Mouse (Mus musculus) retina, embryonic 14.5 days (tissue): Measurements from ENCODE around the gene Bfsp1.

ENCODE experiments used
- DNase-seq: peaks from one replicate; pipeline ENCODE4 v3.0.0-alpha.2; 2015; ENCODE audit warnings: low spot score

Gene Bfsp1

DNA sequence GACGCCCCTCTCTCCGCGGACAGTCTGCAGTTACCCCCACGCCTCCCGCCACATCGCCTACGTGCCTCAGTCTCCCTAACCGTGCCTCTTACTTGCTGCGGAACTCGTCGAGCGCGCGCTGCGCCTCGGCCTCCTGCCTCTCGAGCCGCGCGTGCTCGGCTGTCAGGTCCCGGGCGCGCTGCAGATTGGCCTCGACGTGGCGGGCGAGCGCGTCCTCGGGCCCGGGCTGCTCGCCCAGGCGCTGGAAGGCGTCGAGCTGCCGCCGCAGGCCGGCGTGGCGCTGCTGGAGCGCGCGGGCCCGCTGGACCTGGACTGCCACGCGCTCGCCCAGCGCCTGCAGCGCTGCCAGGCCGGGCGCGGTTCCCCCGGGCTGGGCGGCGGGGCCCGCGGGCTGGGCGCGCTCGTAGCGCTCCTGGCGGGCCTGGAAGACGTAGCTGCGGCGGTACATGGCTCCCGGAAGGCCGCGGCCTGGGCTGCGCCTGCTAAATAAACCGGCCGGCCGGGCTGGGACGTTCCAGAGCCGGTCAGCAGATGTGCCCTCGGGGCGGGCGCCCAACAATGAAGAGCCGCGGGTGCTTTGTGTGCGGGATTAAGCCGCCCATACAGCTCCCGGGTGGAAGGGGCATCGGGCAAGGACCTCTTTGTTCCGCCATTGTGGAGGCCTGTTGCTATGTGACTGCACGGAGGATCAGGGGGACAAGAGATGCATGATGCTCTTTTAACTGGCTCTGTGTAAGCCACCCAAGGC is at the start of gene Bfsp1:
Bfsp1 (minus strand) TSS at position 690 of the 748 bp plus-strand sequence.
- DNase-seq: peak; percentile 70

DNA sequence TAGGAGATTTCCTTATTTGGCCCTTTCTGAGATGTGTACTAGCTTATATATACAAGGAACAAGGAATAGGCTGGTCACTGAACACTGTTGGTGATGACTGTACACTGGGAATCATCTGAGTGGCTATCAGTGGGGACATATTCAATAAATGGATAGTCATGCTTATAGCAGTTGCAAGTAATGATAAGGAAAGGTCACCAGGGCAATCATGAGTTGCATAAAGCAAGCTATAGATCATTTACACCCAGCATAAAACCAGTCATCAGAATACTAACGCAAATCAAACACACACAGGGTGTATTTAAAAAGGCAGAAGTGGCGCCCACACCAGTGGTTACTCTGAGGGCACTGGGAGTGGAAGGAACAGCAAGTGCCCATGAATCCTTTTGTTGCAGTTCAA is 49.2 kb upstream of the Bfsp1 start:
- no peak for DNase-seq

GRCm38 (mm10) chr2:143909230-143909629 is 46.3 kb upstream of the Bfsp1 start:
- DNase-seq: no peak

DNA sequence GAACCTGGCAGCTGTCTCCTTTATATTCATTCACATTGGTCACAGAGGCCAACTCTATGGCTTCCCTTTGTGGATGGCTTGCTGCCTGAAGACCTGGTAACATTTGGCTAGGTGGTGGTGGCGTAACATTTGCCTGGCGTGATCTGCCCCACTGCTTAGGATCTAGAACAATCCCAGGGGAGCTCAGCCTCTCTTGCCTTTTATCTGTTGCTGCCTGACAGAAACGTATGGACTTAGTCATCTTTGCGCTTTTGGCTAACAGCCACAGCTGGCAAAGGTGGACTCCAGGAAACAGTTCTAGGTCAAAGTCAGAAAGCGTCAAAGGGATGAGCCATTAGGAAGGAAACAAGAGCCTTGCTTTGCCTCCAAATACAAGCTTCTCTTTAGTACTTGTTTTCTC is 41.9 kb upstream of the Bfsp1 start:
- DNase-seq: no peak

GRCm38 (mm10) chr2:143903376-143904045 is 40.5 kb upstream of the Bfsp1 start:
- DNase-seq: no peak

DNA sequence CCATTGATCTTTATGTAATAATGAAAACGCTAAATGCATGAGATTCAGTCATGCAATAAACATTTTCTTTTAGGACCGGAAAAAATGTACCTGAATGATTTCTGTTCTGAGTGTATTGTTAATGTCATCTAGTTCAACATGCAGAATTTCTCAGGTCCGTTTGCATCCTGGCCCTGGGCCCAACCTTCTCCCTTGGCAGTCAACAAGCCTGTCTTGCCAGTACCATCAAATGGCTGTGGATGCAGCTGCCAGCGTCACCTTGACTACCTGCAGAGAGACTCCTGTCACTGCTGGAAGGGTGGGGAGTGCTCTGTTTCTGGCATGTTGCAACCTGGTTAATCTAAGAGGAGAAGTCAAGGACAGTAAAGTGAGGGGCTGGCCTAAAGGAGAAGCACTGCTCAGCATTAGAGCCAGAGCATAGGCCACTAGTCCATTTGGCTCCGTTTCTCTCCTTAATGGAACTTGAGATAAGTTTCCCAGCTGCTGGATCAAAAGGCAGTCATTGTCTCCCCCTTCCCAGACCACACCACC is 37.9 kb upstream of the Bfsp1 start:
- DNase-seq: no peak

DNA sequence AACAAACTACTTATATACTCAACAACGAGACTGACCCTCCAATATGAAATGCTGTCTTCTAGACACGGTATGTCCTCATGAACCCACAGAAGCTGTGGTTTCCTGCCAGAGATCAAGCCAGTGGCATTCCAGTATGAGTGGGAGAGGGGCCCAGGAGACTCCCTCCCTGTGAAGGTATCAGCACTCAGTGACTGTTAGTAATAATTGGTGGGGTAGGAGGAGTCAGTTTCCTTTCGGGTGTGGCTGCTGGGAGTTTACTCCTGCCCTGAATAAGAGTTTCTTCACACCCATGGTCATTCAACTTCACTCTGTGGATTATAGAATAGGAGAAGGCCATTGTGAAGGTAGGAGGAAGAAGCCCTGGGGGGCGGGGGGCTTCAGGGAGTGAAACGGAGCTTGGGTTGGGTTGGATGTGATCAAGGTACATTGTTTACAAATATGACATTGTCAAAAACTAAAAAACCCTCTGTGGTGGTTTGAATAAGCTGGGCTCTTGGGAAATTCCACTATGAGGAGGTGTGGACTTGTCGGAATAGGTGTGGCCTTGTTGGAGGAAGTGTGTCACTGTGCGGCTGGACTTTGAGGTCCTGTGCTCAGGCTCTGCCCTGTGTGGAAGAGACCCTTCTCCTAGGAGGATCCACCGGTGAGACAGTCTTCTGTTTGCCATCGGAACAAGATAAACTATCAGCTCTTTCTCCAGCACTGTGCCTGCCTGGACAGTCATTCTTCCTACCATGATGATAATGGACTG is 36.7 kb upstream of the Bfsp1 start:
- DNase-seq: no peak

DNA sequence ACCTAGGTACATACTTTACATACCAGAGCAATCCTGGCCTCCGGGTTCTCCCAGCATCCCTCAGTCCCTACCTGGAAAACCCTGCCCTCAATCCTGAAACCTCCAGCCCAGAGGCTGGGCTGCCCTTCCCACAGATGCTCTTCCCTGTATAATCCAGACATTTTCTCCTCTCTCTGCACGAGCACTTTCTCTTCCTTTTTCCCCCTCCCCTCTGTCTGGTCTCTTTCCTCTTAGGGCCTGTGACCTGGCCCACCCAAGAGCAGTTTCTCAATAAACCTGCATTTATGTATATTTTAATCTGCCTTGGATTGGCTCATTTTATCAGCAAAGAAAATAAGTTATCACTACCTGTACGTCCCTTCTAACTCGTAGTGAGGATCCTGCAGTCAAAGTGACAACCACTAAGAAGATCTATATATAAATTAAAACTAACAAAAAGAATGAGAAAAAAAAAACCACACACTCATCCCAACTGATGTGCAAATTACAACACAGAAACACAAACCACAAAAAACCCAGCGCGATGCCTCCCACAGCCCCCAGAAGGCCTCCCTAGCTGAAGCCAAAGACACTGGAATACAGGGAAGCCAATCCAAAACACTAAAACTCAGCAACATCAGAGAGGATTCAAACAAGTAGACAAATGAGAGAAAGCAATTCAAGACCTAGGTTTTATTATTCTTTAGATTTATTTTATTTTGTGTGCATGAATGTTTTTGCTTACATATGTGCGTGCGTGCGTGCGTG is 28.5 kb upstream of the Bfsp1 start:
- no peak for DNase-seq

GRCm38 (mm10) chr2:143889860-143890433 is 27.0 kb upstream of the Bfsp1 start:
- no peak for DNase-seq

GRCm38 (mm10) chr2:143889131-143889859 is 26.3 kb upstream of the Bfsp1 start:
- no peak for DNase-seq

DNA sequence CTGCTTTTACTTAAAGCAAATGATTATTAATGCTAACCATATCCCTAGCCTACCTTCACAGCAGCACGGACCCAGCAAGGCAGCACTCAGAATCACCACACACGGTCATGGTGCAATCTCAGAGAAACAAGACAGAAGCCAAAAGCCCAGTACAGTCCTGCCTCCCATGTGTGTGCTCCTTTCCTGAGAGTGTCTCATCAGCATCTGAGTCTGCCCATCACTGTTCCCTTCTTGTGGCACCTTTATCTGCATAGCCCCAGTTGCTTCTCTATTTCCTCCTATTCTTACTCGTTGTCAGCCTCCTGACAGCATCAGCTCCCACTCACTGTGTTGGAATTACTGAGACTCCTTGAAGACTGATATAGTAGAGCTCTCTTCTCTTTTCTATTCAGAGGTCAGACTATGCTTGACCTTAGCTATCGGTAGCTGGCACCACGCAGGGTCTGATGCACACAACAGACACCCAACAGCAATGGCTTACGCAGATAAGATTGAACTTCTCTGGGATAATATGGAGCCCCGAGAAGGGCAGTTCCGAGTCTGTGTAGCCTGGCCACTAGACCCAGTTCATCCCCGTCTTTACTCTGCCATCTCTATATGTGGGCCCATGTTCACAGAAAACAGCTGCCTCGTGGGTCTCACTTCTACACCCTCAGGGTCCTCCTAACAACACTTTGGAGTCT is 19.8 kb upstream of the Bfsp1 start:
- no peak for DNase-seq

DNA sequence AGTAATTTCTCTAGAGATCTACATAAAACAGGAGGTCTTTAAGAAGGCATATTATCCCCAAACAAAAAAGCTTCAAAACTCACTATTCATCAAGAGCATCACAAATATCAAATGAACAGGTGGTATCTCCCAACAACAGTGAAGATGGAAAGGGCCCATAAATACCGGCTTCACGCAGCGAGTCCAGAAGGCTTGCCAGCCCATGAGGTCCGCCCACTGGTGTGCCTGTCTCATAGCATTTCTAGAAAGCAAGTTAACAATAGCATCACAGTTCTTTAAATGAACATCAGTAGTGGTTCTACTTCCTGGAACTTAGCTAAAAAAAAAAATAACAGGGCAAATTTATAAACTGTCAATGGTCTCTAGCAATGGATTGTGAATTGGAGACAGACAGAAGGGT is 19.0 kb upstream of the Bfsp1 start:
- DNase-seq: no peak

DNA sequence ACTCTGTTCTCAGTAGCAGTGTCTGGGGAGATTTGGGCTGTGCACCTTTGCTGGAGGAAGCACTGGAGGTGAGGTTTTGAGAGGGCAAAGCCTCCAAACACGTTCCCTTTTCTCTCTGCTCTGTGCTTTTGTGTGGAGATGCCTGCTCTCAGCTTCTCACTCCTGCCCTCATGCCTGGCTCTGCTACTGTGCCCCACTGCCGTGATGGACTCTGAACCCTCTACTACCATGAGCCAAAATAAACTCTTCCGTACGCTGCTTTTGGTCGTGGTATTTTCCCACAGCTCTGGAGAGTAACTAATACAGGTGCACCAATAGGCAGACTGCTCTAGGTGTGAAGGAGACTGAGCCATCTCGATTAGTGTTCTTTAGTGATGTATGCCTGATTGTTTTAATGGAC is 16.3 kb upstream of the Bfsp1 start:
- DNase-seq: no peak

GRCm38 (mm10) chr2:143876929-143877632 is 14.1 kb upstream of the Bfsp1 start:
- no peak for DNase-seq

DNA sequence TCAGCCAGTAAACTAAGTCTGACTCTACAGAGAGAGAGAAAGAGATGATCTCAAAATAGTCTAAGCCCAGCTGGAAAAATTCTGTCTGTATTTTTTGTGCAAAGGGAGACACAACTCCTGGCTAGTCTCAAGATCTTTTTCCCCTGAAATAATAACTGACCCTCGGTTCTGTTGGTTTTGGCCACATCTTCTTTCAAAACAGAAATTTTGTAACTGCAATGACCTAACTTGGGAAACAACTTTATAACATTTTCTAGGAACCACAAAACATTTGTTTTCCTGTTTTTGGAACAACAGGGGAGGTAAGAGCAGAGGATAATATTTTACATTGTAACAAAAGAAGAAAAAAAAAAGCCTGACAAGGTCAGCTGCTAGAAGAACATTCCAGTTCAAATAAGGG is 13.1 kb upstream of the Bfsp1 start:
- DNase-seq: no peak

- DNase-seq: no peak
Measured at GRCm38 (mm10) chr2:143870936-143871688, 8.1 kb upstream of the Bfsp1 start.

DNA sequence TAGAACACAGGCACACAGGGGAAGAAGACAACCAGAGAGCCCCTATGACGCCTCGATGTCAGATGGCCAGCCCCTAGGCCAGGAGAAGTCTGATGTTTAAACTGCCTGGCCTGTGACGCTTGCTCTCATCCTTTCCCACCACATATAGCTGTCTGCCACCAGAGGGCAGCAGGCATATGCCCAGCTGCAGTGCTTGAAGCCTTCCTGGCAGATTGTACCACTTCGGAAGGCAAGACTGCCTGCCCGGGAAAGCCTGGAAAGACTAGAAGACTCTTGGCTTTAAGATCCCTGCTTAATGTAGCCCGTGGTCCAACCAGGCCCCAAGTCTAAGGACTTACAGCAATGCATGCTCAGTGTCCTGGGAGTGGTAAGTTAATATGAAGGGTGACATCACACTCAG is 4.4 kb upstream of the Bfsp1 start:
- peak; percentile 82 for DNase-seq

- DNase-seq: no peak
Measured at GRCm38 (mm10) chr2:143864600-143864999, 1.6 kb upstream of the Bfsp1 start.

- DNase-seq: no peak
Measured at GRCm38 (mm10) chr2:143859166-143859565, 3.8 kb downstream of the Bfsp1 start.
